15 mouse cellular contexts compared by ENCODE assay signal in the genomic region with DNA sequence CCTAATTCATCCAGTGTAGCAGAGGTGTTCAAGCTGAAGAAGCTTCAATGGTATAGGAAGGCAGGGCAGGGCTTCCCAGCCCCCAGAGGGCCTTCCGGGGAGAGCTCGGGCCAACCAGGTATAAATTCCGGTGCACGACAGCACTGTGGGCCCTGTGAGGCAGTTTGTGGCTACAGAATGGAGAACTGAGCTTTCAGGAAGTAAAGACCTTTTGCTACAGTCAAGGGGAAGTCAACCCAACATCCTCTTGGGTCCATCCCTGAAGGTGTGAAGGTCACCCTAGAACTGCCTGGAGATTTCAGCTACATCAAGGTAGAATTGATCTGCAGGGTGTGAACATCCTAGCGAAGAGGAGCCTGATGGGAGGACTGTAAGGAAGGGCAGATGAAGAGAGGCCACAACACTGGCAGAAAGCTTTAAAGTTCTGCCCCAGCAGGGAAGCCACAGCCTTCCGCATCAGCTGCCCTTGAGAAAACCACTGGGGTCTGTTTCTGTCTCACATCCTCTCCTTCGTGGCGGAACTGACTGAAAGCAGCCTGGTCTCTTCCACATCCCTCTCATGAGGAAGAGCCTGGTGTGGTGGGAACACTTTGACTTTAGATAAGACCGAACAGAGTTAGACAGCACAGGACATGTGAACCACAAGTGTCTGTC. TPM values are rescaled to one million over a fixed set of nuclear protein-coding genes. Genes with fewer than 3 reads are reported as not detected.
DNase-seq lines count a peak whose midpoint lies in the region; ATAC-seq and TF ChIP-seq lines count a peak whose summit lies in the region.
"Had no signal": no experiment of that assay in that cellular context is flagged by ENCODE, and none has a peak within 500 bp of the region (broad histone marks: within the 10 kb centered on the region; RNA-seq: fewer than 3 reads in every experiment).

No protein-coding gene starts in this region.

- TF ChIP-seq CTCF in liver, postnatal 0 days (IDR thresholded peaks at IDR 0.05; ENCODE audit: low read depth) = no peak
- no peak for TF ChIP-seq CTCF in intestine, postnatal 0 days (IDR thresholded peaks at IDR 0.05; ENCODE audit: low read depth)

- no peaks in the 10 kb centered on the region for H3K9me3 ChIP-seq in liver, embryonic 11.5 days (ENCODE audit: control insufficient read depth, low read length)
- no peaks in the 10 kb centered on the region for H3K9me3 ChIP-seq in liver, postnatal 0 days (ENCODE audit: low read length)
- H3K9me3 ChIP-seq in intestine, postnatal 0 days (ENCODE audit: control insufficient read depth) = no peaks in the 10 kb centered on the region
- H3K9me3 ChIP-seq: hindbrain, embryonic 15.5 days; midbrain, embryonic 10.5 days; neural tube, embryonic 15.5 days had no signal

- no peak overlapping the region for H3K4me2 ChIP-seq in liver, embryonic 11.5 days
- peak overlapping the region; percentile 15; the same call in 1 of the 2 replicates for H3K4me2 ChIP-seq in liver, postnatal 0 days (ENCODE audit: low read depth, low read length)
- H3K4me2 ChIP-seq in intestine, postnatal 0 days (replicated peaks; ENCODE audit: low read depth) = no peak overlapping the region
- H3K4me2 ChIP-seq: hindbrain, embryonic 15.5 days; neural tube, embryonic 15.5 days had no signal

- H3K9ac ChIP-seq in liver, embryonic 11.5 days (ENCODE audit: low read depth, low read length) = no peak overlapping the region
- no peak overlapping the region for H3K9ac ChIP-seq in liver, postnatal 0 days (replicated peaks)
- H3K9ac ChIP-seq in intestine, postnatal 0 days (ENCODE audit: low read depth, low read length) = no peak overlapping the region
- H3K9ac ChIP-seq: hindbrain, embryonic 15.5 days; neural tube, embryonic 15.5 days had no signal

- no peaks in the 10 kb centered on the region for H3K36me3 ChIP-seq in liver, embryonic 11.5 days (ENCODE audit: control insufficient read depth, insufficient read depth, low read length)
- H3K36me3 ChIP-seq in liver, postnatal 0 days (replicated peaks; ENCODE audit: insufficient read depth, low read length) = no peaks in the 10 kb centered on the region
- no peaks in the 10 kb centered on the region for H3K36me3 ChIP-seq in intestine, postnatal 0 days (ENCODE audit: control insufficient read depth, insufficient read depth)
- H3K36me3 ChIP-seq: hindbrain, embryonic 15.5 days; midbrain, embryonic 10.5 days; neural tube, embryonic 15.5 days had no signal

- 29% methylated on average over 9 of the region's 9 CpGs for WGBS in liver, embryonic 11.5 days
- WGBS in liver, postnatal 0 days (ENCODE audit: insufficient replicate concordance) = 31% methylated on average over 9 of the region's 9 CpGs
- WGBS in intestine, postnatal 0 days = 69% methylated on average over 9 of the region's 9 CpGs

- DNase-seq in liver = peak; percentile 15
- DNase-seq in liver, embryonic 11.5 days (ENCODE audit: low spot score) = no peak
- peak; percentile 21 for DNase-seq in R1 (ENCODE audit: low read depth, low spot score)
- DNase-seq in liver, postnatal 0 days = peak; percentile 35
- DNase-seq in spleen, postnatal 14 days (ENCODE audit: low spot score in 2 of 2) = peak; percentile 11 to 17
- DNase-seq in c-Kit-positive CD71-positive TER-119-positive erythroid progenitor cells, embryonic 14.5 days (ENCODE audit: low spot score) = no peak
- no peak for DNase-seq in cerebellum, postnatal 14 days
- DNase-seq: adrenal gland, adult 2 months; cerebellum, adult 2 months; kidney, postnatal 4 days had no signal

- no peaks in the 10 kb centered on the region for H3K4me1 ChIP-seq in liver, embryonic 11.5 days (replicated peaks; ENCODE audit: control insufficient read depth, insufficient read depth, low read length)
- H3K4me1 ChIP-seq in liver, postnatal 0 days (ENCODE audit: insufficient read depth) = no peaks in the 10 kb centered on the region
- H3K4me1 ChIP-seq in intestine, postnatal 0 days (replicated peaks; ENCODE audit: control insufficient read depth, insufficient read depth, low read length) = no peaks in the 10 kb centered on the region; the same call in 1 of the 2 replicates

- ATAC-seq in liver, embryonic 11.5 days (replicated peaks; ENCODE audit: low FRiP score) = no peak; the same call in 1 of the 2 replicates
- peak; percentile 73 for ATAC-seq in liver, postnatal 0 days
- ATAC-seq in intestine, postnatal 0 days = no peak
- ATAC-seq: forebrain, embryonic 16.5 days had no signal

- no peaks in the 10 kb centered on the region for H3K27me3 ChIP-seq in liver, embryonic 11.5 days (replicated peaks; ENCODE audit: control insufficient read depth, insufficient read depth, low read length)
- H3K27me3 ChIP-seq in liver, postnatal 0 days (ENCODE audit: insufficient read depth, low read length) = no peaks in the 10 kb centered on the region
- H3K27me3 ChIP-seq in intestine, postnatal 0 days (replicated peaks; ENCODE audit: control insufficient read depth, insufficient read depth, low read length) = no peaks in the 10 kb centered on the region
- H3K27me3 ChIP-seq: hindbrain, embryonic 15.5 days; neural tube, embryonic 15.5 days had no signal

- no peak for TF ChIP-seq EP300 in liver, postnatal 0 days (IDR thresholded peaks at IDR 0.05; ENCODE audit: low read depth)

- H3K4me3 ChIP-seq in liver, embryonic 11.5 days (ENCODE audit: low read depth, low read length) = no peak overlapping the region
- no peak overlapping the region for H3K4me3 ChIP-seq in liver, postnatal 0 days (ENCODE audit: low read depth, low read length)
- H3K4me3 ChIP-seq in intestine, postnatal 0 days (ENCODE audit: low read depth, low read length) = no peak overlapping the region
- H3K4me3 ChIP-seq: hindbrain, embryonic 15.5 days; midbrain, embryonic 10.5 days; neural tube, embryonic 15.5 days had no signal

- no peak overlapping the region for H3K27ac ChIP-seq in liver, embryonic 11.5 days (ENCODE audit: low read depth, low read length)
- peak overlapping the region; percentile 53 for H3K27ac ChIP-seq in liver, postnatal 0 days (ENCODE audit: low read depth)
- no peak overlapping the region for H3K27ac ChIP-seq in intestine, postnatal 0 days (ENCODE audit: low read depth, low read length)
- H3K27ac ChIP-seq: hindbrain, embryonic 15.5 days; midbrain, embryonic 10.5 days; neural tube, embryonic 15.5 days had no signal

RNA-seq across cellular contexts. Expression of gene Rtn1, which starts 47.0 kb away (rescaled TPM):
- 3.6 and 4.3 TPM in 2 replicates for polyA plus RNA-seq in liver, embryonic 11.5 days (2014; fragmentation: Nextera tagmentation; extraction: Ambion mirVana)
- 0.85 and 1.5 TPM in 2 replicates for polyA plus RNA-seq in liver, postnatal 0 days (2015; fragmentation: Nextera tagmentation; extraction: Ambion mirVana)
- 55.0 and 57.3 TPM in 2 replicates for polyA plus RNA-seq in intestine, postnatal 0 days (2015; fragmentation: Nextera tagmentation; extraction: Ambion mirVana)

Comparison
In these comparisons a context has a peak if more than half of its experiments do, and no peak if none do; other contexts are left out.
1. DNase-seq: peak in liver (single experiment), R1 (single experiment), liver, postnatal 0 days (single experiment) and spleen, postnatal 14 days (2 of 2); none in liver, embryonic 11.5 days (single experiment), c-Kit-positive CD71-positive TER-119-positive erythroid progenitor cells, embryonic 14.5 days (single experiment) and cerebellum, postnatal 14 days (0 of 2).
2. RNA of gene Rtn1, which starts 47.0 kb away (polyA plus RNA-seq): 55.0 to 57.3 TPM in intestine, postnatal 0 days; 3.6 to 4.3 TPM in liver, embryonic 11.5 days and 0.85 to 1.5 TPM in liver, postnatal 0 days; every median in the first group is over 10 times any median in the second.